Mouse (Mus musculus): Measurements from ENCODE around the gene Plod2. TPM values are rescaled to one million over a fixed set of nuclear protein-coding genes. Genes with fewer than 3 reads are reported as not detected.

Plod2 gene
- total and polyA plus RNA-seq, 3 experiments = not detected

GRCm38 (mm10) chr9:92520751-92521150, 21.3 kb upstream of the Plod2 start:
- H3K27ac ChIP-seq (ENCODE audit: insufficient read depth, low read depth) = no peak overlapping the region
- no peak for TF ChIP-seq POLR2A (IDR thresholded peaks at IDR 0.05; ENCODE audit: low read depth, low read length)
- TF ChIP-seq JUN (IDR thresholded peaks at IDR 0.05; ENCODE audit: insufficient read depth, low read depth, low read length) = no peak
- TF ChIP-seq TCF12 (IDR thresholded peaks at IDR 0.05; ENCODE audit: low read depth, low read length) = no peak
- no peaks in the 10 kb centered on the region for H3K36me3 ChIP-seq (replicated peaks in 1 of 2; ENCODE audit: control insufficient read depth in 1 of 2, insufficient read depth in 1 of 2, low read length in 1 of 2)
- no peaks in the 10 kb centered on the region for H3K9me3 ChIP-seq (replicated peaks; ENCODE audit: low read length)
- no peak overlapping the region for H3K9ac ChIP-seq (ENCODE audit: insufficient read depth, low read depth)
- in situ Hi-C loops (cut with MboI; ENCODE audit: low pct_ligation_motif_present, low pct_unique_long_range_greater_than_20kb, low sequenced_read_pairs) (no loop called here), dilution Hi-C loops (cut with MboI; ENCODE audit: extremely low pct_ligation_motif_present, extremely low pct_unique_long_range_greater_than_20kb, low sequenced_read_pairs) (no loop called here)
- H3K79me2 ChIP-seq (replicated peaks; ENCODE audit: control insufficient read depth, extremely low read depth, insufficient read depth, poor library complexity, severe bottlenecking) = no peaks in the 10 kb centered on the region
- H3K4me1 ChIP-seq (ENCODE audit: control insufficient read depth in 1 of 2, insufficient read depth in 2 of 2) = no peaks in the 10 kb centered on the region
- no peak overlapping the region for H3K4me2 ChIP-seq (ENCODE audit: insufficient read depth, low read depth, poor library complexity, severe bottlenecking)
- H3K27me3 ChIP-seq (replicated peaks) = no peaks in the 10 kb centered on the region
- DNase-seq (ENCODE audit: extremely low read depth) = no peak
- H3K4me3 ChIP-seq (replicated peaks in 1 of 3; ENCODE audit: low read depth in 2 of 3, low read length in 2 of 3, poor library complexity in 1 of 3) = no peak overlapping the region

- in situ Hi-C loops (cut with MboI; ENCODE audit: low pct_ligation_motif_present, low pct_unique_long_range_greater_than_20kb, low sequenced_read_pairs) = no loop called here
- no peak for DNase-seq (ENCODE audit: extremely low read depth)
- no peaks in the 10 kb centered on the region for H3K79me2 ChIP-seq (replicated peaks; ENCODE audit: control insufficient read depth, extremely low read depth, insufficient read depth, poor library complexity, severe bottlenecking)
- TF ChIP-seq ZNF384 (IDR thresholded peaks at IDR 0.05; ENCODE audit: low read depth, low read length) (no peak), NELFE (IDR thresholded peaks at IDR 0.05; ENCODE audit: low read depth, low read length) (no peak), IRF4 (IDR thresholded peaks at IDR 0.05; ENCODE audit: low read depth, low read length) (no peak), SIN3A (IDR thresholded peaks at IDR 0.05; ENCODE audit: low read length) (no peak), ZKSCAN1 (IDR thresholded peaks at IDR 0.05; ENCODE audit: borderline replicate concordance, low read depth, low read length) (no peak), POLR2A (IDR thresholded peaks at IDR 0.05; ENCODE audit: low read depth, low read length) (no peak), UBTF (IDR thresholded peaks at IDR 0.05; ENCODE audit: low read depth, low read length) (no peak), SMC3 (IDR thresholded peaks at IDR 0.05; ENCODE audit: low read depth, low read length) (no peak), HCFC1 (IDR thresholded peaks at IDR 0.05; ENCODE audit: low read depth, low read length) (no peak), JUND (conservative IDR thresholded peaks at IDR 0.05; ENCODE audit: low read depth, low read length) (no peak), ELF1 (IDR thresholded peaks at IDR 0.05; ENCODE audit: low read depth, low read length) (no peak), USF1 (IDR thresholded peaks at IDR 0.05; ENCODE audit: low read depth, low read length) (no peak), NRF1 (IDR thresholded peaks at IDR 0.05; ENCODE audit: low read depth, low read length) (no peak), BHLHE40 (IDR thresholded peaks at IDR 0.05; ENCODE audit: low read depth, low read length) (no peak), RAD21 (IDR thresholded peaks at IDR 0.05; ENCODE audit: low read depth, low read length) (no peak)
- no peaks in the 10 kb centered on the region for H3K9me3 ChIP-seq (replicated peaks; ENCODE audit: low read length)
- dilution Hi-C loops (cut with MboI; ENCODE audit: extremely low pct_ligation_motif_present, extremely low pct_unique_long_range_greater_than_20kb, low sequenced_read_pairs) = no loop called here
- H3K9ac ChIP-seq (ENCODE audit: insufficient read depth, low read depth) = no peak overlapping the region
- H3K4me1 ChIP-seq (ENCODE audit: control insufficient read depth in 1 of 2, insufficient read depth in 2 of 2) = no peaks in the 10 kb centered on the region
- H3K27ac ChIP-seq (ENCODE audit: insufficient read depth, low read depth) = no peak overlapping the region
- H3K4me2 ChIP-seq (ENCODE audit: insufficient read depth, low read depth, poor library complexity, severe bottlenecking) = no peak overlapping the region
- no peaks in the 10 kb centered on the region for H3K27me3 ChIP-seq (replicated peaks)
- H3K4me3 ChIP-seq (replicated peaks in 1 of 3; ENCODE audit: low read depth in 2 of 3, low read length in 2 of 3, poor library complexity in 1 of 3) = no peak overlapping the region
- no peaks in the 10 kb centered on the region for H3K36me3 ChIP-seq (replicated peaks in 1 of 2; ENCODE audit: control insufficient read depth in 1 of 2, insufficient read depth in 1 of 2, low read length in 1 of 2)
Measured at GRCm38 (mm10) chr9:92524506-92524905, 17.5 kb upstream of the Plod2 start.

Measured in CH12.LX (cell line).